Mouse (Mus musculus) kidney, embryonic 15.5 days (tissue): ENCODE data around the gene Wasf3. TPM values are rescaled to one million over a fixed set of nuclear protein-coding genes. Genes with fewer than 3 reads are reported as not detected.

Experiments
- ATAC-seq: fragments of 200-750 bp; cut with Nextera tagmentation; replicated peaks from 2 replicates; pipeline ENCODE4 v1.8.0; 2017; ENCODE audit warnings: moderate TSS enrichment; ENCODE audit not compliant: low FRiP score
- H3K27ac ChIP-seq: fragments of 300-500 bp; sonication (generic); 2 replicates; pipeline ENCODE4 v1.5.1; 2015; ENCODE audit warnings: mild to moderate bottlenecking, inconsistent platforms
- H3K27me3 ChIP-seq: fragments of 300-500 bp; sonication (generic); 2 replicates; pipeline ENCODE4 v1.6.1; 2015; ENCODE audit warnings: inconsistent platforms
- H3K36me3 ChIP-seq: fragments of 300-500 bp; sonication (generic); 2 replicates; pipeline ENCODE4 v1.6.1; 2015; ENCODE audit warnings: inconsistent platforms
- H3K4me1 ChIP-seq: fragments of 300-500 bp; sonication (generic); 2 replicates; pipeline ENCODE4 v1.6.1; 2015; ENCODE audit warnings: inconsistent platforms
- H3K4me2 ChIP-seq: fragments of 300-500 bp; sonication (generic); 2 replicates; pipeline ENCODE4 v1.6.1; 2015; ENCODE audit warnings: moderate library complexity, mild to moderate bottlenecking, inconsistent platforms
- H3K4me3 ChIP-seq: fragments of 300-500 bp; sonication (generic); replicated peaks from 2 replicates; pipeline ENCODE4 v1.5.1; 2015; ENCODE audit warnings: mild to moderate bottlenecking, inconsistent platforms
- H3K9ac ChIP-seq: fragments of 300-500 bp; sonication (generic); 2 replicates; pipeline ENCODE4 v1.6.1; 2015; ENCODE audit warnings: mild to moderate bottlenecking, inconsistent platforms
- H3K9me3 ChIP-seq: fragments of 300-500 bp; sonication (generic); replicated peaks from 2 replicates; pipeline ENCODE4 v1.6.1; 2016; ENCODE audit warnings: inconsistent platforms
- WGBS: fragments of 180-500 bp; shearing (Covaris S2); methylation state at CpG from one replicate; pipeline ENCODE4 v1.1.7; 2015; ENCODE audit warnings: mixed read lengths; 5-methylcytosine and 5-hydroxymethylcytosine counted together
- polyA plus RNA-seq: library from polyadenylated mRNA; unstranded; fragments of >200 nt; fragmentation: Nextera tagmentation; extraction: Ambion mirVana; gene quantifications from 2 replicates; pipeline ENCODE4 v1.2.1, GENCODE M21; 2015

Wasf3 gene
- polyA plus RNA-seq, 1 experiment from 2014 or later: 3.3 TPM

- H3K4me1 ChIP-seq: no peaks in the 10 kb centered on the region
- 75% methylated on average over 11 of the region's 11 CpGs for WGBS
- H3K27ac ChIP-seq: no peak overlapping the region
- H3K4me3 ChIP-seq: no peak overlapping the region
- H3K27me3 ChIP-seq: no peaks in the 10 kb centered on the region
- H3K9me3 ChIP-seq: no peaks in the 10 kb centered on the region
- no peaks in the 10 kb centered on the region for H3K36me3 ChIP-seq
- no peak overlapping the region for H3K9ac ChIP-seq
- ATAC-seq: no peak
- no peak overlapping the region for H3K4me2 ChIP-seq
Observed at GRCm38 (mm10) chr5:146402311-146402710, 17.5 kb downstream of the Wasf3 start.

- no peaks in the 10 kb centered on the region for H3K36me3 ChIP-seq
Observed at GRCm38 (mm10) chr5:146403923-146404322, 19.1 kb downstream of the Wasf3 start.

GRCm38 (mm10) chr5:146406133-146406532, 21.3 kb downstream of the Wasf3 start:
- 100% methylated on average over 1 of the region's 1 CpGs for WGBS
- Histone ChIP-seq H3K4me3 (no peak overlapping the region), H3K4me1 (peaks cover 5% of the 10 kb centered on the region), H3K9ac (no peak overlapping the region), H3K27ac (no peak overlapping the region), H3K27me3 (no peaks in the 10 kb centered on the region), H3K4me2 (no peak overlapping the region), H3K9me3 (no peaks in the 10 kb centered on the region), H3K36me3 (no peaks in the 10 kb centered on the region)
- no peak for ATAC-seq

More at GRCm38 (mm10) chr5:146403923-146404322, 19.1 kb downstream of the Wasf3 start:
- no peak for ATAC-seq
- H3K4me3 ChIP-seq: no peak overlapping the region
- 45% methylated on average over 2 of the region's 2 CpGs for WGBS
- no peaks in the 10 kb centered on the region for H3K27me3 ChIP-seq
- no peak overlapping the region for H3K27ac ChIP-seq
- H3K9ac ChIP-seq: no peak overlapping the region
- H3K9me3 ChIP-seq: no peaks in the 10 kb centered on the region
- H3K4me2 ChIP-seq: no peak overlapping the region
- peaks cover 5% of the 10 kb centered on the region for H3K4me1 ChIP-seq

GRCm38 (mm10) chr5:146407791-146408190, 23.0 kb downstream of the Wasf3 start:
- H3K4me1 ChIP-seq: peaks cover 5% of the 10 kb centered on the region
- ATAC-seq: no peak
- H3K4me3 ChIP-seq: no peak overlapping the region
- no peaks in the 10 kb centered on the region for H3K27me3 ChIP-seq
- H3K27ac ChIP-seq: no peak overlapping the region
- H3K4me2 ChIP-seq: no peak overlapping the region
- WGBS: 35% methylated on average over 3 of the region's 3 CpGs
- H3K36me3 ChIP-seq: no peaks in the 10 kb centered on the region
- no peak overlapping the region for H3K9ac ChIP-seq
- no peaks in the 10 kb centered on the region for H3K9me3 ChIP-seq

GRCm38 (mm10) chr5:146408604-146409003, 23.8 kb downstream of the Wasf3 start:
- Histone ChIP-seq H3K4me2 (no peak overlapping the region), H3K9ac (no peak overlapping the region), H3K4me1 (peaks cover 5% of the 10 kb centered on the region), H3K27ac (no peak overlapping the region), H3K27me3 (no peaks in the 10 kb centered on the region), H3K4me3 (no peak overlapping the region), H3K9me3 (no peaks in the 10 kb centered on the region), H3K36me3 (no peaks in the 10 kb centered on the region)
- 79% methylated on average over 8 of the region's 8 CpGs for WGBS
- ATAC-seq: no peak; the same call in 1 of the 2 replicates

- no peak for ATAC-seq
- Histone ChIP-seq H3K9ac (no peak overlapping the region), H3K4me1 (peaks cover 5% of the 10 kb centered on the region), H3K4me2 (no peak overlapping the region), H3K27me3 (no peaks in the 10 kb centered on the region), H3K27ac (no peak overlapping the region), H3K36me3 (no peaks in the 10 kb centered on the region), H3K9me3 (no peaks in the 10 kb centered on the region), H3K4me3 (no peak overlapping the region)
- WGBS: 90% methylated on average over 4 of the region's 4 CpGs
Observed at GRCm38 (mm10) chr5:146410821-146411220, 26.0 kb downstream of the Wasf3 start.

- Histone ChIP-seq H3K4me1 (peaks cover 14% of the 10 kb centered on the region), H3K9me3 (no peaks in the 10 kb centered on the region), H3K4me2 (no peak overlapping the region), H3K27me3 (no peaks in the 10 kb centered on the region), H3K36me3 (no peaks in the 10 kb centered on the region), H3K4me3 (no peak overlapping the region), H3K9ac (no peak overlapping the region), H3K27ac (no peak overlapping the region)
- ATAC-seq: no peak
- WGBS: 73% methylated on average over 15 of the region's 15 CpGs
Observed at GRCm38 (mm10) chr5:146412743-146413430, 28.1 kb downstream of the Wasf3 start.

- peaks cover 8% of the 10 kb centered on the region; the same call in 1 of the 2 replicates for H3K4me1 ChIP-seq
- no peaks in the 10 kb centered on the region for H3K9me3 ChIP-seq
- no peak overlapping the region for H3K27ac ChIP-seq
- no peak overlapping the region for H3K4me2 ChIP-seq
- H3K36me3 ChIP-seq: no peaks in the 10 kb centered on the region
- no peak overlapping the region for H3K9ac ChIP-seq
- no peak for ATAC-seq
- no peaks in the 10 kb centered on the region for H3K27me3 ChIP-seq
- 76% methylated on average over 4 of the region's 4 CpGs for WGBS
- H3K4me3 ChIP-seq: no peak overlapping the region
Observed at GRCm38 (mm10) chr5:146414611-146415010, 29.8 kb downstream of the Wasf3 start.

- Histone ChIP-seq H3K27me3 (no peaks in the 10 kb centered on the region), H3K27ac (no peak overlapping the region), H3K4me1 (peaks cover 8% of the 10 kb centered on the region; the same call in 1 of the 2 replicates), H3K9me3 (no peaks in the 10 kb centered on the region), H3K4me2 (no peak overlapping the region), H3K36me3 (no peaks in the 10 kb centered on the region), H3K4me3 (no peak overlapping the region), H3K9ac (no peak overlapping the region)
- WGBS: 92% methylated on average over 12 of the region's 12 CpGs
- no peak for ATAC-seq
Observed at GRCm38 (mm10) chr5:146415218-146415617, 30.4 kb downstream of the Wasf3 start.

- H3K4me2 ChIP-seq: no peak overlapping the region
- H3K9me3 ChIP-seq: no peaks in the 10 kb centered on the region
- no peak; the same call in 1 of the 2 replicates for ATAC-seq
- peaks cover 8% of the 10 kb centered on the region; the same call in 1 of the 2 replicates for H3K4me1 ChIP-seq
- no peaks in the 10 kb centered on the region for H3K27me3 ChIP-seq
- WGBS: 42% methylated on average over 20 of the region's 20 CpGs
- no peaks in the 10 kb centered on the region for H3K36me3 ChIP-seq
- H3K9ac ChIP-seq: no peak overlapping the region
- no peak overlapping the region for H3K27ac ChIP-seq
- H3K4me3 ChIP-seq: no peak overlapping the region
Observed at GRCm38 (mm10) chr5:146416331-146417110, 31.7 kb downstream of the Wasf3 start.

GRCm38 (mm10) chr5:146418092-146418491, 33.3 kb downstream of the Wasf3 start:
- H3K4me2 ChIP-seq: no peak overlapping the region
- no peaks in the 10 kb centered on the region for H3K9me3 ChIP-seq
- no peaks in the 10 kb centered on the region for H3K36me3 ChIP-seq
- H3K27ac ChIP-seq: no peak overlapping the region
- H3K27me3 ChIP-seq: no peaks in the 10 kb centered on the region
- peaks cover 8% of the 10 kb centered on the region; the same call in 1 of the 2 replicates for H3K4me1 ChIP-seq
- no peak overlapping the region for H3K9ac ChIP-seq
- no peak for ATAC-seq
- H3K4me3 ChIP-seq: no peak overlapping the region
- WGBS: 83% methylated on average over 7 of the region's 7 CpGs

- no peak; the same call in 1 of the 2 replicates for ATAC-seq
- H3K4me1 ChIP-seq: peaks cover 8% of the 10 kb centered on the region; the same call in 1 of the 2 replicates
Observed at GRCm38 (mm10) chr5:146420081-146420480, 35.3 kb downstream of the Wasf3 start.

More at GRCm38 (mm10) chr5:146420081-146420480, 35.3 kb downstream of the Wasf3 start:
- WGBS: 66% methylated on average over 1 of the region's 1 CpGs
- no peak overlapping the region for H3K27ac ChIP-seq
- H3K36me3 ChIP-seq: no peaks in the 10 kb centered on the region
- no peak overlapping the region for H3K4me3 ChIP-seq
- H3K9ac ChIP-seq: no peak overlapping the region
- no peak overlapping the region for H3K4me2 ChIP-seq
- no peaks in the 10 kb centered on the region for H3K27me3 ChIP-seq
- H3K9me3 ChIP-seq: no peaks in the 10 kb centered on the region
